Mouse (Mus musculus) lung, embryonic 14.5 days (tissue): ENCODE measurements around the gene Chrm5. TPM values are rescaled to one million over a fixed set of nuclear protein-coding genes. Genes with fewer than 3 reads are reported as not detected.

Source experiments
- ATAC-seq: fragments of 200-750 bp; cut with Nextera tagmentation; 2 replicates; pipeline ENCODE4 v1.8.0; 2017; ENCODE audit warnings: mild to moderate bottlenecking, moderate TSS enrichment, moderate library complexity; ENCODE audit not compliant: insufficient read depth
- DNase-seq: peaks from one replicate; pipeline ENCODE4 v3.0.0-alpha.2; 2015
- H3K27ac ChIP-seq: fragments of 300-500 bp; sonication (generic); 2 replicates; pipeline ENCODE4 v1.5.1; 2014; ENCODE audit warnings: low read depth, mild to moderate bottlenecking, moderate library complexity
- H3K27me3 ChIP-seq: fragments of 300-500 bp; sonication (generic); 2 replicates; pipeline ENCODE4 v1.6.1; 2014; ENCODE audit warnings: low read length, control low read depth; ENCODE audit not compliant: insufficient read depth
- H3K36me3 ChIP-seq: fragments of 300-500 bp; sonication (generic); 2 replicates; pipeline ENCODE4 v1.6.1; 2014; ENCODE audit warnings: control low read depth; ENCODE audit not compliant: insufficient read depth
- H3K4me1 ChIP-seq: fragments of 300-500 bp; sonication (generic); 2 replicates; pipeline ENCODE4 v1.6.1; 2014; ENCODE audit warnings: antibody characterized with exemption, control low read depth; ENCODE audit not compliant: insufficient read depth
- H3K4me2 ChIP-seq: fragments of 300-500 bp; sonication (generic); 2 replicates; pipeline ENCODE4 v1.6.1; 2014; ENCODE audit warnings: mild to moderate bottlenecking
- H3K4me3 ChIP-seq: fragments of 300-500 bp; sonication (generic); 2 replicates; pipeline ENCODE4 v1.5.1; 2014; ENCODE audit warnings: low read depth, low read length
- H3K9ac ChIP-seq: fragments of 300-500 bp; sonication (generic); 2 replicates; pipeline ENCODE4 v1.6.1; 2014
- H3K9me3 ChIP-seq: fragments of 300-500 bp; sonication (generic); 2 replicates; pipeline ENCODE4 v1.6.1; 2016; ENCODE audit warnings: low read depth, low read length, control low read depth
- CTCF ChIP-seq: IDR thresholded peaks from 2 replicates; pipeline ENCODE4 v1.5.1; 2016; ENCODE audit warnings: antibody characterized with exemption, low read depth
- WGBS: fragments of 180-500 bp; shearing (Covaris S2); extraction: QIAGEN DNeasy Blood & Tissue Kit; methylation state at CpG from one replicate; pipeline ENCODE4 v1.1.7; 2014; 5-methylcytosine and 5-hydroxymethylcytosine counted together
- polyA plus RNA-seq: library from polyadenylated mRNA; unstranded; fragments of >200 nt; fragmentation: Nextera tagmentation; extraction: Ambion mirVana; gene quantifications from 2 replicates; pipeline ENCODE4 v1.2.1, GENCODE M21; 2014

The Chrm5 gene
- polyA plus RNA-seq, 1 experiment from 2014 or later: not detected

DNA sequence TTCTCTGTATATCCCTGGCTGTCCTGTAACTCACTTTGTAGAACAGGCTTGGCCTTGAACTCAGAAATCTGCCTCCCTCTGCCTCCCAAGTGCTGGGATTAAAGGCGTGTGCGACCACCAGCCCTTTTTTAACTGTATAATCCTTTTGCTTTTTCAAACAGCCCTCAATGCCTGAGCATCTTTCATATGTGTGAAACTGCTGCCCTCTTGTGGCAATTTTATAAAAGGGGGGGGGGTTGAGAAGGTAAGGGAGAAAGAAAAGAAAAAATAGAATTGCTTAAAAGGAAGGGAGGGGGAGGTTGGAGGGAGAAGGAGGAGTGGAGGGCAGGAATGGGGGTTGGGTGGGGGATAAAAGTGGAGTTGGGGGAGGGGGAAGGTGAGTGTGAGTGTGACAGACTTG, 995 bp upstream of the Chrm5 start:
- H3K9me3 ChIP-seq: no peaks in the 10 kb centered on the region
- no peaks in the 10 kb centered on the region for H3K4me1 ChIP-seq
- no peak overlapping the region for H3K9ac ChIP-seq
- no peaks in the 10 kb centered on the region for H3K27me3 ChIP-seq
- ATAC-seq (no peak; the same call in 1 of the 2 replicates), DNase-seq (peak; percentile 78)
- no peak overlapping the region for H3K27ac ChIP-seq
- no peak overlapping the region for H3K4me2 ChIP-seq
- WGBS: 0% methylated on average over 2 of the region's 2 CpGs
- no peak overlapping the region for H3K4me3 ChIP-seq
- TF ChIP-seq CTCF: peak; percentile 65
- H3K36me3 ChIP-seq: no peaks in the 10 kb centered on the region

DNA sequence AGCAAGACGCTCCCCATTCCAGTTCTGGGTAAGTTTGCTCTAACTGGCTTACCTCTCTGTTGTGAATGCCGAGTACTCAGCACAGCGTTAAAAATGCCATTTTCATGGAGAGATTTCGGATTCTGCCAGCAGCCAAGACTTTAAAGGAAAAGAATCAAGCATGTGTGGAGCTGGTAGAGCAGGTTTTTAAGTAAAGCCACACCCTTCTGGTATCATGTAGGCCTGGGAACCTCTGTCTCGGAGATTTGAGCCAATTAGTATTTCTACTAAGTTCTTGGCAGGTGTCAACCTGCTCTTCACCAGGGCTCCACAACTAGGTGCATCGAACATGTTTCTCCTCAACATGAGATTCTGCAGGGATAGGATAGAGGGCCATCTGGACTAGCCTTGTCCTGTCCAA, 4.0 kb downstream of the Chrm5 start:
- WGBS: 58% methylated on average over 6 of the region's 6 CpGs
- no peak for TF ChIP-seq CTCF
- Histone ChIP-seq H3K36me3 (no peaks in the 10 kb centered on the region), H3K9ac (no peak overlapping the region), H3K9me3 (no peaks in the 10 kb centered on the region), H3K4me3 (no peak overlapping the region), H3K27me3 (no peaks in the 10 kb centered on the region), H3K4me1 (no peaks in the 10 kb centered on the region), H3K27ac (no peak overlapping the region), H3K4me2 (no peak overlapping the region)
- ATAC-seq: peak; percentile 53; the same call in 1 of the 2 replicates
- DNase-seq: no peak

DNA sequence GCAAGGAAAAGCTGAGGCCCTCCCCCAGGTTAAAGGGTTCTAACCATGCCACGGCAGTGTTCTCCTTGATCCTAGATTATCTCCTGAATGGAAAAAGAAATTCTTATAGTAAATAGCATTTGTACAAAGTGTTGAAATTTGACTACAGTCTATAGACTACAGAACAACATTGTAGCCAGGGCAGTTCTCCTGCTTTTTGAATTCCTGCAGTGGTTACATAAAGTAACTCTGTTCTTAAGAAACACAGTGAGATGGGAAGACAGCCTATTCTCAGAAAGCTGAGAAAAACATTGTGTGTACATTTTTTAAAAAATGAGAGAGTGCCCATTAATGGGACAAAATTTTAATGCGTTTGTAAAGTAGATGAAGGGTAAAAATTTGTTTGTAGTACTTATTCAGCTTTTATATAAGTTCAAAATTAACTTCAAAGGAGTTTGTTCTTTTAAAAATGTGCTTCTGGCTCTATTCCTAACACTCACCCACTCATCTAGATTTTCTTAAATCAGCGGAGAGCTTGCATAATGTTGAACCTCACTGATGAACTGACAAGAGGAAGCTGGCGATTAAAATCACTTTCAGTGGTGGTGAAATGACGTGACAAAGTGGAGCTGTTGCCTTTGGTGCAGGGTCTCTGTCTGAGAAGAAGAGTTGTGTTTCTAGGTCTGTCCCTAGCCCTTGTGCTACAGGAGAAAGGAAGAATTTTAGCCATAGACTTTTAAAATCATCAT, 5.4 kb downstream of the Chrm5 start:
- H3K36me3 ChIP-seq: no peaks in the 10 kb centered on the region; the same call in 1 of the 2 replicates
- no peak overlapping the region for H3K4me3 ChIP-seq
- H3K27ac ChIP-seq: no peak overlapping the region
- no peaks in the 10 kb centered on the region for H3K4me1 ChIP-seq
- H3K9me3 ChIP-seq: no peaks in the 10 kb centered on the region
- H3K27me3 ChIP-seq: no peaks in the 10 kb centered on the region
- H3K9ac ChIP-seq: no peak overlapping the region
- no peak for TF ChIP-seq CTCF
- DNase-seq (no peak), ATAC-seq (no peak)
- H3K4me2 ChIP-seq: no peak overlapping the region
- 56% methylated on average over 5 of the region's 5 CpGs for WGBS

DNA sequence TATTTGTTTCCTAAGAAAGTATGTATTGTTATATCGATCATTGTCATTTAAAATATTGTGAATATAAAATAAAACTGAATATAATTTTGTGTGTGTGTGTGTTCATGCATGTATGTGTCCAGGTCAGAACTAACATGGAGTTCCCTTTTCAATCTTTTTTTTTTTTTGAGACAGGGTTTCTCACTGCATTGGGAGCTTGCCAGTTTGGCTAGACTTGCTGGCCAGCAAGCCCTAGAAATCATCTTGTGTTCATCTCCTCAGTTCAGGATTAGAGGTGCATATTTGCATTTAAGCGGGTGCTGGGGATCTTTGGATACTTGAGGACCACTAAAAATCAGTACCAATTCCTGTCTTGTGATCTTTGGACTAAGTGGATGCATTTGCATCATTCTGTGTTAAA, 8.5 kb downstream of the Chrm5 start:
- 87% methylated on average over 2 of the region's 2 CpGs for WGBS
- no peak overlapping the region for H3K4me2 ChIP-seq
- no peaks in the 10 kb centered on the region for H3K27me3 ChIP-seq
- H3K36me3 ChIP-seq: peaks cover 28% of the 10 kb centered on the region
- no peak for DNase-seq
- no peak for ATAC-seq
- TF ChIP-seq CTCF: no peak
- H3K9me3 ChIP-seq: no peaks in the 10 kb centered on the region
- H3K4me3 ChIP-seq: no peak overlapping the region
- H3K9ac ChIP-seq: no peak overlapping the region
- H3K27ac ChIP-seq: no peak overlapping the region
- H3K4me1 ChIP-seq: no peaks in the 10 kb centered on the region

DNA sequence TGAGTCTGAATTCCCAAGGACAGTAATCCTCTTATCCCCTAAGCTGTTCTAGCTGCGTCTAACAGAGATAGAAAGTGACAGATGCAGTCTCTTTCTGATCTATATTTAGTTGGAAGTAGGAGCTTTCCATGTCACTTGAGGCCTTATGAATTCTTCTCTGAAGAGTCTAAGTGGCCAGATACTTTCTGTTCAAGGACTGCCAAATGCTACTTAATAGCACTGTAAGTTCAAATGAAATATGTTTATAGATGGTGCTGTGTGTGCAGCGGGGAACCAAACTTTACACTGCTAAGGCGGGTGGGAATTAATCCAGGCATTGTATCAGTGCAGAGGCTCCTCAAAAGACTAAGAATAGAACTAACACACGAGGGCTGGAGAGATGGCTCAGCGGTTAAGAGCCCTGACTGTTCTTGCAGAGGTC, 9.6 kb downstream of the Chrm5 start:
- no peak overlapping the region for H3K9ac ChIP-seq
- TF ChIP-seq CTCF: no peak
- no peaks in the 10 kb centered on the region for H3K27me3 ChIP-seq
- ATAC-seq (no peak), DNase-seq (no peak)
- WGBS: 77% methylated on average over 5 of the region's 5 CpGs
- H3K36me3 ChIP-seq: peaks cover 36% of the 10 kb centered on the region
- no peak overlapping the region for H3K4me2 ChIP-seq
- no peak overlapping the region for H3K27ac ChIP-seq
- no peaks in the 10 kb centered on the region for H3K9me3 ChIP-seq
- H3K4me1 ChIP-seq: no peaks in the 10 kb centered on the region
- no peak overlapping the region for H3K4me3 ChIP-seq

DNA sequence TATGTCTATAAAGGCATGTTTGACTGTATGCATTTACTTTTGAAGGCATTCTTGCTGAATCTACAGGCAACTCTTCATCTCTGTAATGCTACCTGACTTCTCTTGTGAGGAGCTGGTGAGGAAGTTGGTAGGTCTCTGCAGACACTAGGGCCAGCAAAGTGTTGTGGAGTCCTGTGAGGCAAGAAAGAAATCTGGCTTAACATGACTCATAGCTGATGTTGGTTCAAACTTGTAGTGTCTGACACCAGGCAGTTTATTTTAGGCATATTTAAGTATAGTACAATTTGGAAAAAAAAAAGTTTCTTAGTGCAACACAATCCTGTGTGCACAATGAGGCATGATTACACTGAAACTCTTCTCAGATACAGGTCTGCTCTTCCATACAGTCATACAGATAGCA, 11.0 kb downstream of the Chrm5 start:
- no peaks in the 10 kb centered on the region for H3K9me3 ChIP-seq
- ATAC-seq (no peak), DNase-seq (no peak)
- no peak overlapping the region for H3K27ac ChIP-seq
- no peak overlapping the region for H3K4me2 ChIP-seq
- no peaks in the 10 kb centered on the region for H3K27me3 ChIP-seq
- peaks cover 39% of the 10 kb centered on the region for H3K36me3 ChIP-seq
- no peaks in the 10 kb centered on the region for H3K4me1 ChIP-seq
- H3K4me3 ChIP-seq: no peak overlapping the region
- no peak overlapping the region for H3K9ac ChIP-seq
- TF ChIP-seq CTCF: no peak

DNA sequence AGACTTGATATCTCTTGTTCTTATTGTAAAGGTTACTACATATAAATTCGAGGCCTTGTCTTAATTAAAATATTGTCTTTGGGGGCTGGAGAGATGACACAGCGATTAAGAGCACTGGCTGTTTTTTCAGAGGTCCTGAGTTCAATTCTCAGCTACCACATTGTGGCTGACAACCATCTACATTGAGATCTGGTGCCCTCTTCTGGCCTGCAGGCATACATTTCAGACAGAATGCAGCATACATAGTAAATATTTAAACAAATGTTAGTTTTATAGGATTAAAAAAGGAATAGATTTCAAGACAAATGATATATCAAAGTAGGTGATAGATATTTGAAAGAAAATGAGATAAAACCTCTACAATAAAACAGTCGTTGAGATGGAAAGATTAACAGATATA, 20.0 kb downstream of the Chrm5 start:
- H3K27ac ChIP-seq: no peak overlapping the region
- H3K9ac ChIP-seq: no peak overlapping the region
- DNase-seq: no peak
- peaks cover 31% of the 10 kb centered on the region for H3K36me3 ChIP-seq
- 91% methylated on average over 3 of the region's 3 CpGs for WGBS
- no peak overlapping the region for H3K4me2 ChIP-seq
- no peaks in the 10 kb centered on the region for H3K27me3 ChIP-seq
- no peak for ATAC-seq
- H3K4me1 ChIP-seq: no peaks in the 10 kb centered on the region
- no peak for TF ChIP-seq CTCF
- H3K9me3 ChIP-seq: no peaks in the 10 kb centered on the region
- H3K4me3 ChIP-seq: no peak overlapping the region
